7 mouse cellular contexts compared by ENCODE assay signal in the genomic region with DNA sequence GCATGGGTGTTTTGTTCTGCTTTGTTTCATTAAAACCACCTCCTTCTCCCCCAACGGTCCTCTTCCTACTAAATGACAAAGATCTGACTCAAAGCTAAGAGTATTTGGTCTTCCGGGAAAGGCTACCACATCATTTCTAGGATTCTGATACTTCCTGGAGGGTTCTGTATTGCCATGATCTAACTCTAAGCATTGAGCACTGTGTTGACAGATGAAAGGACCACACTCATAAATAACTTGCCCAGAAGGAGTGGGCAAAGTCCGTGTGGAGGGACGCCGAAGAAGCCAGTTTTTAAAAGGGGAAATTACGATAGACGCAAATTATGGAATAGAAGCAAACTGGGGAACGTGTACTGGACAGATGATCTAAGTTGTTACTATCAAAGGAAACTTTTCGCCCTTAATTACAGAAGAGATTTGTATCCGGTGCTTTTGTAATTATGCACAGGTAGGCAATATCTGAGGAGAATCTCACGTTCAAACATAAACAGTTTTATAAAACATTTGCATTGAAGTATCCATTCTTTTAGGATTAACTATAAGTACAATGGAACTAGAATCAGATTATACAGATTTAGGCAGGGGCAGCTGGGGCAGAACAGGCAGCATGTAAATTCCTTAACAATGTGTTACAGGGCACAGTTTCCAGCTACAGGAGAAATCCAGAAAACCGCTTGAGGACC. TPM values are rescaled to one million over a fixed set of nuclear protein-coding genes. Genes with fewer than 3 reads are reported as not detected.
DNase-seq lines count a peak whose midpoint lies in the region; ATAC-seq and TF ChIP-seq lines count a peak whose summit lies in the region.

No protein-coding gene starts in this region.

- H3K36me3 ChIP-seq in testis, adult 2 months (ENCODE audit: control insufficient read depth, insufficient read depth, low read length): no peaks in the 10 kb centered on the region
- H3K36me3 ChIP-seq in embryonic facial prominence, embryonic 10.5 days (replicated peaks): no peaks in the 10 kb centered on the region
- H3K36me3 ChIP-seq in intestine, embryonic 16.5 days (ENCODE audit: control insufficient read depth, insufficient read depth, low read length): no peaks in the 10 kb centered on the region
- no peaks in the 10 kb centered on the region for H3K36me3 ChIP-seq in neural tube, embryonic 13.5 days

- peak overlapping the region; percentile 92 for H3K9ac ChIP-seq in intestine, embryonic 16.5 days (ENCODE audit: low read depth, low read length)
- peak overlapping the region; percentile 93 for H3K9ac ChIP-seq in neural tube, embryonic 13.5 days

- H3K27ac ChIP-seq in testis, adult 2 months (ENCODE audit: control insufficient read depth, insufficient read depth, low read depth, low read length): no peak overlapping the region; the same call in 1 of the 2 replicates
- H3K27ac ChIP-seq in embryonic facial prominence, embryonic 10.5 days (replicated peaks): peak overlapping the region; percentile 98
- H3K27ac ChIP-seq in intestine, embryonic 16.5 days (ENCODE audit: low read length): peak overlapping the region; percentile 99
- H3K27ac ChIP-seq in neural tube, embryonic 13.5 days (replicated peaks): peak overlapping the region; percentile 99

- H3K4me3 ChIP-seq in testis, adult 2 months (ENCODE audit: control insufficient read depth, low read depth, low read length): peak overlapping the region; percentile 98
- H3K4me3 ChIP-seq in embryonic facial prominence, embryonic 10.5 days: peak overlapping the region; percentile 90
- peak overlapping the region; percentile 98 for H3K4me3 ChIP-seq in intestine, embryonic 16.5 days (ENCODE audit: low read length)
- peak overlapping the region; percentile 93 for H3K4me3 ChIP-seq in neural tube, embryonic 13.5 days

- no peak for TF ChIP-seq POLR2A in testis, adult 2 months (IDR thresholded peaks at IDR 0.05; ENCODE audit: control insufficient read depth, low read depth, low read length)

- no peak for ATAC-seq in intestine, embryonic 16.5 days
- no peak for ATAC-seq in neural tube, embryonic 13.5 days (ENCODE audit: low read depth)

- H3K4me1 ChIP-seq in testis, adult 2 months (ENCODE audit: control insufficient read depth, insufficient read depth, low read length): peaks cover 4% of the 10 kb centered on the region
- H3K4me1 ChIP-seq in embryonic facial prominence, embryonic 10.5 days: peaks cover 23% of the 10 kb centered on the region
- H3K4me1 ChIP-seq in intestine, embryonic 16.5 days (ENCODE audit: control insufficient read depth, insufficient read depth, low read length): no peaks in the 10 kb centered on the region
- peaks cover 33% of the 10 kb centered on the region for H3K4me1 ChIP-seq in neural tube, embryonic 13.5 days (replicated peaks)

- H3K9me3 ChIP-seq in embryonic facial prominence, embryonic 10.5 days: no peaks in the 10 kb centered on the region
- no peaks in the 10 kb centered on the region for H3K9me3 ChIP-seq in intestine, embryonic 16.5 days (ENCODE audit: control insufficient read depth, low read length)
- H3K9me3 ChIP-seq in neural tube, embryonic 13.5 days: no peaks in the 10 kb centered on the region

- peak overlapping the region; percentile 78 for H3K4me2 ChIP-seq in intestine, embryonic 16.5 days (ENCODE audit: low read depth, low read length)
- peak overlapping the region; percentile 63 for H3K4me2 ChIP-seq in neural tube, embryonic 13.5 days

- no peak for TF ChIP-seq CTCF in testis, adult 2 months (IDR thresholded peaks at IDR 0.05; ENCODE audit: control insufficient read depth, insufficient read depth, insufficient replicate concordance, low read depth, low read length)

- 10% methylated on average over 12 of the region's 12 CpGs for WGBS in embryonic facial prominence, embryonic 10.5 days
- WGBS in intestine, embryonic 16.5 days: 2% methylated on average over 12 of the region's 12 CpGs
- 4% methylated on average over 12 of the region's 12 CpGs for WGBS in neural tube, embryonic 13.5 days

- no peak for DNase-seq in testis, postnatal 14 days (ENCODE audit: low spot score)
- peak; percentile 15 for DNase-seq in embryonic facial prominence, embryonic 10.5 days (ENCODE audit: low spot score)
- DNase-seq in cerebellum, adult 9-11 months: no peak
- DNase-seq in cerebellum, postnatal 10 days: no peak

- 0 out of 2 replicates have a peak, but pooled peaks cover 2% of the 10 kb centered on the region for H3K27me3 ChIP-seq in testis, adult 2 months (ENCODE audit: control insufficient read depth, insufficient read depth, low read length)
- no peaks in the 10 kb centered on the region for H3K27me3 ChIP-seq in embryonic facial prominence, embryonic 10.5 days (replicated peaks; ENCODE audit: low read depth, poor library complexity, severe bottlenecking)
- H3K27me3 ChIP-seq in intestine, embryonic 16.5 days (replicated peaks; ENCODE audit: control insufficient read depth, insufficient read depth, low read length): no peaks in the 10 kb centered on the region
- no peaks in the 10 kb centered on the region for H3K27me3 ChIP-seq in neural tube, embryonic 13.5 days

RNA-seq across cellular contexts. Expression of gene Rap1gds1, which starts 1.1 kb away (rescaled TPM):
- polyA plus RNA-seq in testis, adult 2 months (2012; rRNA removed): 2.7 and 3.5 TPM in 2 replicates
- polyA plus RNA-seq in embryonic facial prominence, embryonic 10.5 days (2016; fragmentation: Nextera tagmentation; extraction: Ambion mirVana): 61.0 and 67.3 TPM in 2 replicates
- 42.6 and 44.4 TPM in 2 replicates for polyA plus RNA-seq in intestine, embryonic 16.5 days (2015; fragmentation: Nextera tagmentation; extraction: Ambion mirVana)
- 92.3 and 99.7 TPM in 2 replicates for polyA plus RNA-seq in neural tube, embryonic 13.5 days (2015; fragmentation: Nextera tagmentation; extraction: Ambion mirVana)
